Mouse (Mus musculus): ENCODE results near the gene Tigit.

Tigit gene

DNA sequence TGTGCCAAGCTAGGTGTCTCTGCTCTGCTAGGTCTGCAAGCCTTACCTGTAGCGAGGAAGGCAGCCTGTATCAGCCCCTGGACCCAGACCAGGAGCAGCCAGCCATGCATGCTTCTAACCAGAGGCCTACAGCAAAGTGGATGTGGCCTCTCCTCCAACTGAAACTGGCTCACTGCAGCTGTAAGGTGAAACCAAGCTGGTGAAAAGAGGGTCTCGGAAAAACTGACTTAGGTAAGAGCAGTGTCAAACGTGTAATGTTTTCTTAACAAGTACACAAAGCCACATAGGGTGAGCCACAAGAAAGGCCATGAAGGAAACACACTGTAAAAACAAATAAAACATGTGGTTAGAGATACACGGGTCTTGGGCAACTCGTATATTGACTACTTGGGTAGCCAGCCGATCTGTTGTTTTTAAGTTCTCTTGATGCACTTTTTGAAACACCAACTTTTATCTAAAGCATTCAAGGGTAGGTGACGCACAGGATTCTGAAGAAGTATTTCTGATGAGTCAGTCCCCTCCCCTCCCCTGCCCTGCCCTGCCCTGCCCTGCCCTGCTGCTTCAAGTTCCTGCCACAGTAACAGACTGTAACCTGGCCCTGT lies at the start of gene Tigit:
Tigit (minus strand) TSS at position 169 of the 602 bp plus-strand sequence.
- no peak for DNase-seq (ENCODE audit: low spot score in 2 of 2)

DNA sequence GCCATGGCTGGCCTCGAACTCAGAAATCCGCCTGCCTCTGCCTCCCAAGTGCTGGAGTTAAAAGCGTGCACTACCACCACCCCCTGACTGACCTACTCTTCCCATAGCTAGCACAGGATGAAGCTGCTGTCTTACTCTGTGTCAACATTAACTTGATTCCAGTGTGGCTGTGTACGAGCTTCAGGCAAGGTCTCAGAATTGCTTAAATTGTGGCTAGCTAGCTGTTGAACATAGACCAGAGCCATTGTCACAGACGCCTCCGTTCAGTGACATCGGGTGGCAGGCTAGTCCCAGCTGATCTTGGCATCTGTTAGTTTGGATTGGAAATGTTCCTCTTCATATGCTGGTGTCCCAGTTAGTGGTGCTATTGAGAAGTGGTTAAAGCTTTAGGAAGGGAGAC lies 47.4 kb upstream of the Tigit start:
- DNase-seq (ENCODE audit: low spot score in 2 of 2), result no peak

DNA sequence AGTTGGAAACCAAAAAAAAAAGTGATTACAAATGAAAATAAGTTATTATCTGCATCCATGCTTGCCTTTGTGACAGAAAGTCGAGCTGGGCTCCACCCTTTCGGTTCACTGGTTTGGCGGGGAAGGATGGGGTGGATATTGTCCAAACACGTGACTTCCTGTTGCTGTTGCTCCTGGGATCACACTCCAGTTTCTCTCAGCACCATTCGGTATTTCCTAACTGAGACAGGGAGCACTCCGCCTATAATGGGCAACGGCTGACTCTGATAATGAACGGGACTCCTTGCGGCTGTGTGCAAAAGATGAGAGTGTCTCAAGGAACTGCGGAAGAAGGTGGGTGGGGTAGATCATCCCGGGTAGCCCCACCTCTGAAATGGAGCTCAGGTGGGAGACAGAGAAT lies 46.7 kb upstream of the Tigit start:
- DNase-seq (ENCODE audit: low spot score in 2 of 2), result no peak

DNA sequence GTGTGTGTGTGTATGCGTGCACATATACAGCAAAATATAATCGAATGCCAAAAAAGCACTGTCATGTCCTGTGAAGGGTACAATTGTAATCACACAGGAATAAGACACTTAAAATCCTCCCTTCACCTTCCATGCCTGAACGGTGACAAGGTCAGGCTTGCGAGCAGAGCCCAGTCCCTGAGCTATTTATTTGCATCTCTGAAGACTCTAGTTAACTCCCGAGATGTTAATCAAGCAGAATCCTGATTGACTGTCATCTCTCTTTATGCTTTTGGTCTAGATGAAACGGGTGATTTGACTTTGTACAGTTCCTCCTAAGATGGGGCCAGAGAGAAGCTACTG lies 46.2 kb upstream of the Tigit start:
- DNase-seq (ENCODE audit: low spot score in 2 of 2), result no peak

DNA sequence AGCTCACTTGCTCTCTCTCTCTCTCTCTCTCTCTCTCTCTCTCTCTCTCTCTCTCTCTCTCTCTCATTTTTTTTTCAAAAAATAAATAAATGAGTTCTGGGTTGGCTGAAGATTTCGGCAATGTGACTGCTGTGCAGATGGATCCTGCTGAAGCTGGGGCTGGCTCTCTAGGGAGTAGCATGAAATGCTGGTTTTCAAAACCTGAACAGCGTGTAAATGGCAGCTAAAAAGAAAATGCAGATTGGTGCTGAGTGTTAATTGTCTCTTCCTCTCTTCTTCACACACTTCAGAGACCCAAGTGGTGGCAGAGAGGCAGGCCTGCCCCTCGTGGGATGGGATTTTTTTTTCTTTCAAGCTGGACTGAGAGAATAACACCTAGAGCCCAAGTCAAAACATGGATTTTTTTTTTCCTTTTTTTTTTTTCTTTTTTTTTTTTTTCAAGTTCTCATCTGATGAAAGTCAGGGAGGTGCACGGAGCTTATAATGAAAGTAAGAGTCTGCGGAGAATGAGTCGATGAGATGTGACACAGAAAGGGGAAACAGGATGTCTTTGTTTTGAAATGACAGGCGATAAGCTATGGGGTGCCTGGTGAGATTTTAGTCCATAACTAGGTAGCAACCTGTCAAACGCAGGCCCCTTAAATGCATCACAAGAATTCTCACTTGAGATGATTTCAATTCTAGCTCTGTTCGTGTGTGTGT lies 45.6 kb upstream of the Tigit start:
- DNase-seq (ENCODE audit: low spot score in 2 of 2), result no peak

DNA sequence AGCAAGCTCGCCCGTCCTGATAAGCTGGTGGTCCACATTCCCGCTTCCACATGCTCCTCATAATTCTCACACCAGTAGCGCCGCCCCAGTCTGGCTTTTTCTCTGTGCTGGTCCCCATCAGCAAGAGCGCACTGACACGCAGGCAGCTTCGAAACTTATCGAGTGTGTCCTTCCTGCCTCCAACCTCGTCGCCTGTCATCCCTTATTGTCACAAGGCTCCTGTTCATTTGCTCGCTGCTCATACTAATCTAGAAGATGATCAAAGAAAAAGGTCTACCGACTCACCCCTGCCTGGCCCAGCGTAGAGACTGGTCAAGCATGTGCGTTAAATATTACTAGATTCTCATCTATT lies 45.1 kb upstream of the Tigit start:
- DNase-seq (ENCODE audit: low spot score in 2 of 2), result no peak

DNA sequence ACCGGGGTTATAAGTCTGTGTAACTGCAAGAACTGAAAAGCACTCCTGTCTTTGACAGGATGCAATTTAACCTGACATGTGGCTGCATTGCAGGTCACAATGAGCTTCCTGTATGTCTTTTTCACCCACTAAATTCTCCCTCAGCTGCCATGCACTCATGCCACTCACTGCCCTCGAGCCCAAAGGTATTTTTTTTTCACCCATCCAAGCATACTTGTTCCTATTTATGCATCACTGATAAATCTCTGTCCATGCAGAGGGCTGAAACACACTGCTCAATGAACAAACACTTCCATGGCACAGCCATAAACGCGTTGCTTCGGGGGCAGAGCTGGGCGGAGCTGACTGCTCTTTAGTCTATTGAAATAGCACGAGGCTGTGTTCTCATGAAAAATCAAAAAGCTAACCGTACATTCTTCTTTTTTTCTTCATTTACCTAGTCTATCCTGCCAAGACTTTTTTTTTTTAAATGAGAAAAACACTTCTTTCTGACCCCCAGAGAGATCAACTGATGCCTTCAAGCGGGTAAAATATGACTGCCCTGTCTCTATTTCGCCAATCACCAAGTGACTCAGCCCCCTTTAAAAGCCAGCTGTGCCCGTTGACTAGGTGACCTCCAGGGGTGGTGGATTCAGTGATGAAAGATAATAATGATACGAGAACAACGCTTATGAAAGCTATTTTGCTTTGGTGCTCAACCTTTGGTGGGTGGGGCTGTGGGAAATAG lies 44.6 kb upstream of the Tigit start:
- DNase-seq (ENCODE audit: low spot score in 2 of 2), result no peak

DNA sequence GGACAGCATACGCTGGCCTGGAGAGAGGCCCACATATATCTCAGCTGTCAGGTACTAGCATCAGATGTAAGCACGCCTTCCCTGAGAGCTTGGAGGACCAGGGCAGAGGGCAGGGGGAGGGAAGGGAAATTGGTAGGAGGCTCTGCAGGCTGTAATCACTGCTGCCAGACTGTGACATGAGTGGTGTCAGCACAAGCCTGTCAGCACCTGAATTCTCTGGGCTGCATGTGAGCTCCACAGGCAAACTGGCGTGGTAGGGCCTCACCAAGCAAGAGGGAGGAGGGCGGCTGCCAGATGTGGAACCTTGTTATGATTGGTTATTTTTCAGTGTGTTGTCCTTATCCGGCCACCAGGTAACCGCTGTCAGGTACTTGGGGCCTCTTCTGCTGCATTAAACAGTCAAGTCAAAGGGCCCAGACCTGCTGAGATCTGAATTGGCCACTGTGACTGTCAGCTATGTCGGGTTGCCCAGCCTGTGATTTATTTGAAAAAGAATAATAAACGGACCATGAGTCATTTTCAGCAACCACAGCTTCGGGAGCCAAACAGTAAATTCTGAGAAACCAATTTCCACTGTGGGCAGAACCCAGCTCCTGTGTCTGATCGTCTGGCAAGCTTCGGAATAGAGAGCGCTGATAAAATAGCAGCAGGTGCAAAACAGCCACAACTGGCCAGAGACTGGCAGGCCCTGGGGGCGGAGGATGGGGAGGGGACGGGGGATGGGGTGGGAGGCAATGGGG lies 38.0 kb upstream of the Tigit start:
- peak in 1 of 2 experiments; percentile 34 for DNase-seq (ENCODE audit: low spot score in 2 of 2)

DNA sequence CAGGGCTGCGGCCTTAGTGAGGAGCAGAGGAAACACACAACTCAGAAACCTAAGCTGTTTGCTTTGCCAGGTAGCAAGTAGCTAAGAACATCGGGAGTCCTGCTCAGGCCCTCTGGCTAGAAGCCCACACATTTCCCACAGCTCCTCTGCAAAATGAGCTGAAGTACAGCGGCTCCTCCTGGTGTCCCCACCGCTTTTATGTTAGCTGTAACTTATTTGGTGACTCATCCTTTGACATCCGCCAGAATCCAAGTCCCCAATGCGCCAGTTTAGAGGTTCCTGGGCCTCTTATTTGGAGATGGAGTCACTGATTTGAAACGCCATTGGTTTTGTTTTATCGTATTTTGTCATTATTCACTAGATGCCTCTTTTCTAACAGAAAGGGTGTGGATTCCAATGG lies 36.6 kb upstream of the Tigit start:
- no peak for DNase-seq (ENCODE audit: low spot score in 2 of 2)

DNA sequence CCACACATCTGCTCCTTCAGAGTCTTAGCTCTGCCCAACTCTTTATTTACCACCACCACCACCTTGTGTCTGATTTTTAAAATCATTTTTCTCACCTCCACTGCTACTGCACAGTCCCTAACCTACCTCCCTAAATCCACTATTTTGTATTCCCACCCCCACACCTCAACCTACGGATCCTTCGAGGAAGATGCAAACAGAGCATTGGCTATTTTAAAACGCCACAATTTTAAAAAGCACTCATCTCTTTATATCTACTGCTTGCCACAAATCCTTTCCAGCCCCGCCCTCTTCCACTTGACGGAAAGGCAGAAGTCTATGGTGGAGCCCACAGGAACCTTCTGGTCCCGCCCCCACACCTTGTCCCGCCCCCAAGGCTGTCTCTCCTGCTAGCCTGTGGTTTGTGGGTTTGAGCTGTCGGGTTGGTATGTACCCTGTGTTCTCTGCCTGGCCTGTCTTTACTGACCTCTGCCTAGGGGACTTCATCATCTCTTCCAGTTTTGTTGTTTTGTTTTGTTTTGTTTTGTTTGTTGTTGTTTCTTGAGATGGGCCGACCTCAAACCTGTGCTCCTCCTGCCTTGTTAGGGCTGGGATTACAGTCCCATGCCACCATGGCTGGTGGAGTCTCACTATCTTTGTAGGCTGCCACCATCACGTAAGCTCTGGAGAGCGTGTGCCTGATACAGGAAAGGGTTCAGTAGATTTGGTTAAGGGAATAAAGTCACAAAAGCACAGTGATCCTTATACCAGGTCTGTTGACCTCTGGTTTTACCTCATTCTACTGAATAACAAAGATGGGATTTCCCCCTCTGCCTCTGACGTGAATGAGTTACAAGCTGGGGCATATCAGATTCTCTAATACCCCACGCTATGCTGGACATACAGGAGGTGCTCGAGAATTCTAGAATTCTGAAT lies 35.0 kb upstream of the Tigit start:
- DNase-seq (ENCODE audit: low spot score in 2 of 2), result no peak

DNA sequence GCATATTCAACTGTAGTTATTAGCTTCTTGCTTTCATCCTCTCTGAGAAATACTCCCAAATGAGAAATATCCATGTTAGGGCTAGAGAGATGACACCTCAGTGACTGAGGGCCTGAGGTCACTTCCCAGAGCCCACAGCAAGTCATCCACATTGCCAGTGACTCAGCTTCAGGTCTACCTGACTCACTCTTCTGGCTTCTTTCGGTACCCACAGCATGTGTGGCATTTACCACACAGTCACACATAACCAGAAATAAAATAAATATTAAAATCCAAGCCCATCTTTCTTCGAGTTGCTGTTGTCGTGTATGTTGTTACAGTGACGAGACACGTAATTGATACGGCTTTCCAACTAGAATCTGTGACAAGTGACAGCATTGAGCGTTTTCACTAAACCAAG lies 33.8 kb upstream of the Tigit start:
- no peak for DNase-seq (ENCODE audit: low spot score in 2 of 2)

DNA sequence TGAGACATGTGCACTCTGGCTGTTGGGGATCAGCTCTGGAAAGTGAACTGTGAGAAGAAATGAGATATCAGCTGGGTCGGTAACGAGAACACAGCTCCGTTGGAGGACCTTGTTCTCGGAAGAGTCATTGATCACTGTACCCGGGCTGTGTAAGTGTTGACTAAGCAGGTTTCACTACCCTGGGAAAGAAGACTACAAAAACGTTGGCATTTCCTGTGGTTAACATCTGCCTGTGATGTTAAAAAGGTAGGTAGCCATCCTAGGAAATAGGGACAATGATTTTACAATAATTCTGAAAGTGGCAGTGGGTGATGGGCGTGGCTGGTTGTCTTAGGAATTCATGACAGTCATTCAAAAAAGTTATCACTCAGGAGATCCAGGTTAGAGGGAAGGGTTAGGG lies 31.9 kb upstream of the Tigit start:
- no peak for DNase-seq (ENCODE audit: low spot score in 2 of 2)

DNA sequence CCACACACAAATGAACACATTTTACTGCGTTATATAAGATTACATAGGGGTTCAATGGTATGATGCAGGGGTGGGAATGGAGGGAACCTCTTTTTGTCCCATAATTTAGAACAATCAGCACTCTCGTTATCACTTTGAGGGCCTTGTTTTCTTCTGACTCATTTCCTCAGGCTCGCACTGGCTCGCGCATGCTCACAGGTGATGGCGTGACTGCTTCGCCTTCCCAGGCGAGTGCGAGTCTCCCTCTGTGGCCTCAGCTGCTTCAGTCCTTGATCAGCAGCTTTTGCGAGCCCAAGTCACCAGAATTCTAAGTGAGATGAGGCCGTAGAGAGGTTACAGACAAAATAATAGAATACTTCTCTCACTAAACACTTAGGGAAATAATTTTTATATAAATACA lies 30.2 kb upstream of the Tigit start:
- DNase-seq (ENCODE audit: low spot score in 2 of 2), result no peak

DNA sequence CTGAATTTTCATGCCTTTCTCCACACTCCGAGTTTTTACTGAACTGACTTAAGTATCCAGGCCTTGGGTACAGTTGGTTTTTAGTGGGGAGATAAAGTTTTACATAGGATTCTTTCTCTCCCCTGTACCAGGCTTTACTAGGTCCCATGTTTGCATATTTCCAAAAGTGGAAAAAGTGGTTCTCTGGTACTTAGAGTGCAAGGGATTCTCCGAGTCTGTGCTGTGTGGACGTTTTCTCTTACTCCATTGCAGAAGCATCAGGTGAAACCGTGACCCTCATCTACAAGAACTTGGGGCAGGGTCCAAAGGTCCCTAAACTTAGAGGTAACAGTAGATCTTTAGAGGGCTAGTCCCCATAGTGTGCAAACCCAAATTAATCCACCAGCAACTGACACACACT lies 28.7 kb upstream of the Tigit start:
- DNase-seq (ENCODE audit: low spot score in 2 of 2), result no peak

DNA sequence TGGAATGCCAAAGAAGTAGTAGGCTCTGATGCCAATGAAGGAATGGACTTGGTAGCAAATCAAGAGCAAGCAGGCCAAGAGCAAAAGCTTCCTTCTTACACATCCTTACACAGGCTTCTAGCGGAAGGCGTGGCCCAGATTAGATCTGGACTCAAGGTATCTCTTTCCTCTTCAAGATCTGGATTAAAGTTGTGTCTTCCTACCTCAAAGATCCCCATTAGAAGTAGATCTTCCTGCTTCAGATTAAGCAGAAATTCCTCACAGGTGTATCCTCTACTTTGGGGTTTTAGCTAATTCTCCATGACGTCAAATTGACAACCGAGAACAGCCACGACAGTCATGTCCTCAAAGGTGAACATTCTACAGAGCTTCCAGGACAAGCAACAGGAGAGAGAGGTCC lies 27.8 kb upstream of the Tigit start:
- no peak for DNase-seq (ENCODE audit: low spot score in 2 of 2)

DNA sequence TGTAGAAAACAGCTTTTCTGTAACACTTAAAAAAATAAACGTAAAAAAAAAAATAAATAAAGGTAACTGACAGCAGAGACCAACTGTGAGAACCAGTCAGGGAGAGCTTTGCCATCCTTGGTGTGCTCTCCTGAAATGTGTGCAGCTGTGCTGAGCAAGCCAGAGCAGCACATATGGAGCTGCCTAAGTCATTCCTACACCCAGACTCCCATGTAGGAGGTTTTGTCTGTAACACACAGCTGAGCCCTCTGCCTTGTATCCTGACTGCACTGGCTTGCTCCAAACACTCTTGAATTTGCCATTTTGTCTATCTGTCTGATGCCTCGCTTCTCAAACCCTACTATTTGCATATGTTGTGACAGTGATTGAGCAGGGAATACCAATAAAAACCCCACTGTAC lies 27.0 kb upstream of the Tigit start:
- DNase-seq (ENCODE audit: low spot score in 2 of 2), result no peak

DNA sequence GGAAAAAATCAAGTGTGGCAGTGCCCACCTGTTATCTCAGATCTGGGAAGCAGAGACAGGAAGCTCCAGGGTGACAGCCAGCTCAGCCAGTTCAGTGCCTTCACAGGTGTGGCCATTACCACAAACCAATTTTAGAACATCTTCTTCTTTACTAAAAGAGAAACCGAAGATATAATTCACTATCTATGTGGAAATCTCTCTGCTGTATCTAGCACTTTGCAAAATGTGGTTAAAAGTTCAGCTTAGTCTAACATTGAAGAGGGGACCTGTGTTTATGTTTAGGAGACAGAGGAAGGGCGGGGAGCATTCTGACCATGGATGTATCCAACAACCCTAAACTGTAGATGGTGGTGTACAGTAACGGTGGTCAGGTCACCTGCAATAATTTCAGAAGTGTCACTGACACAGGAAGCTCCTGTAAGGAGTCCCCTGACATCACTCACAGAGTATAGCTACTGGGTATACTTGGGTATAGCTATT lies 26.3 kb upstream of the Tigit start:
- DNase-seq (ENCODE audit: low spot score in 2 of 2), result no peak

DNA sequence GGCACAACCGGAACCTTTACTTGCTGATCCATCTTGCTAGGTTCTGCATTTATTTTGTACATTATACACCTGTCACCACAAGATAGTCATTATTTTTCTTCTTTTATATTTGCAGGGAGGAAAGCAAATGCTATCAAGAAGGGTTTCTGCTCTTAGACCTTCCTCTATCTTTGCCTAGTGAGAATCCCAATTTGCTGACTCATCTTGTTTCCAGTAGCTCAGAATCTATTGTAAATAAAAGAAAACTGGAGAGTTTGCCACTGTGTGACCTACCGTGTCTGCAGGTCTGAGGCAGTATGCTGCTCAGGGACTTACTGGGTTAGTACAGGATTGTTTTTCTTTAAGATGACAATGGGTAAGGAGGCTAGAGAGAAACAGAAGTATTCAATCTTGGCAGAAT lies 24.0 kb upstream of the Tigit start:
- DNase-seq (ENCODE audit: low spot score in 2 of 2), result no peak

DNA sequence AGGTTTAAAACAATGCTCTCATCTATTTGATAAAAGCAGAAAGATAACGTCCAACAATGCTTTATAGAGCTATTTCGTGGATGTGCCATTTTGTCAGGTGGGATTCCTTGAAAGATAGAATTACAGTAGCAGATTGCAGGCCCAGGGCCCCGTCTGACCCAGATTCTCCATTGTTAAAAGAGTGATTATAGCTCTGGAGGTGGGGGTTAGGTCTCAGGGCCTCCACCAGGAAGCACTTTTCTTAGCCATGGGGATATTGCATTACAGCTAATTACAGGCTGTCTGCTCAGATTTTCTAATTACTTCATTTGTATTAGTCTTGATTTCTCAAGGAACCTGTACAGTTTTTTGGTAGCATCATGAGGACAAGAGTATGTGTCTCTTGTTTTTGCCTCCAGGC lies 10.5 kb upstream of the Tigit start:
- DNase-seq (ENCODE audit: low spot score in 2 of 2), result no peak

DNA sequence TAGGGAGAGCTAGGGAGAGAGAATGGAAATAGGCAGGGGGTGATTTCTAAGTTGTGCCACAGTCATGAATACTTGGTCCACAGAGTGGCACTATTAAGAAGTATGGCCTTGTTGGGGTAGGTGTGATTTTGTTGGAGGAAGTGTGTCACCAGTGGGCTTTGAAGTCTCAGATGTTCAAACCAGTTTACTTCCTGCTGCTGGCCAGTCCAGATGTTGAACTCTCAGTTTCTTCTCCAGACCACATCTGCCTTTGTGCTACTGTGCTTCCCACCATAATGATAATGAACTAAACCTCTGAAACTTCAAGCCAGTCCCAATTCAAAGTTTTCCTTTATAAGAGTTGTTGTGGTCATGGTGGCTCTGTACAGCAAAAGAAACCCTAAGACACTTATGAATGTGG lies 8.8 kb upstream of the Tigit start:
- DNase-seq (ENCODE audit: low spot score in 2 of 2), result no peak

DNA sequence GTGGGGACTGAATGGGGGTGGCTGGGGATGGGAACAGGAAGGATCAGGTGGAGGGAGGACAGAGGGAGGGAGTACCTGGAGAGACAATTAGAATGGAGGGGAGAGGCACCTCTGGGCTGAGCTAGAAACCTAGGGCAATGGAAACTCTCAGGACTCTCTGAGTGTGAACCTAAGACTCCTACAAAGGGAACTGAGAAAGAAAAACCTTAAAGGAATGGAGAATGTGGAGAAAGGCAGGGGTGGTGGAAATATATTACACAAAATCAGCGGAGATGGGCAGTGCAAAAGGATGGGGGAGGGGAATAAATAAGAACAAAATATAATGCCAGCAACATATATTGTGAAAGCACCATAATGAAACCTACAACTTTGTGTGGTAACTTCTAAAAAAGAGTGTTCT lies 8.0 kb upstream of the Tigit start:
- no peak for DNase-seq (ENCODE audit: low spot score in 2 of 2)

DNA sequence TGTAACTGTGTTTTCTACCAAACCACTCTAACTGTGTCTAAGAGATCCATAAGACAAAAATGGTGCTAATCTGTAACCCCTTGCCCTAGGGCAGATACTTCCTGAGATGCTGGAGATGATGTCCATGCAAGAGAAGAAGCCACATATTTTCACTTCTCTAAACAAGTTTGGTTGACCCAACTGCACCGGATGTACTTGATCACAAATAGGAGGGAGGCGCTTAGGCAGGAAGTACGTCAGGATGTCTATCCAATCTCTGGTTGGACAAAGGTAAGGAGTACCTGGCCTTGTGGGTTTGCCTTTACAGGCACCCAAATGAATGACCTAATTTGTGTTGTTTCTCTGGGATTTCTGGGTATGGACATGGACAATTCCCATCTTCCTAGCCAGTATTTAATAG lies 4.3 kb upstream of the Tigit start:
- DNase-seq (ENCODE audit: low spot score in 2 of 2), result no peak

Measured in urinary bladder, adult 18-20 months (tissue).